Mouse (Mus musculus): ENCODE measurements around the gene Alyref. TPM values are rescaled to one million over a fixed set of nuclear protein-coding genes. Genes with fewer than 3 reads are reported as not detected.

Gene Alyref
- polyA plus RNA-seq, 1 experiment from 2014 or later = 213 TPM

GRCm38 (mm10) chr11:120630881-120631725, 32.9 kb upstream of the Alyref start:
- Histone ChIP-seq H3K9ac (ENCODE audit: low read length) (peak overlapping the region; percentile 94), H3K27ac (replicated peaks) (peak overlapping the region; percentile 97), H3K4me1 (replicated peaks; ENCODE audit: control insufficient read depth, insufficient read depth) (peaks cover 8% of the 10 kb centered on the region), H3K36me3 (ENCODE audit: control insufficient read depth, insufficient read depth, low read length) (no peaks in the 10 kb centered on the region), H3K27me3 (ENCODE audit: control insufficient read depth, insufficient read depth, low read length) (no peaks in the 10 kb centered on the region), H3K4me2 (replicated peaks; ENCODE audit: low read depth) (peak overlapping the region; percentile 82), H3K4me3 (ENCODE audit: low read depth, low read length) (no peak overlapping the region), H3K9me3 (ENCODE audit: control insufficient read depth, low read length) (no peaks in the 10 kb centered on the region)
- no peak for TF ChIP-seq EP300 (optimal IDR thresholded peaks at IDR 0.05)
- TF ChIP-seq CTCF (IDR thresholded peaks at IDR 0.05; ENCODE audit: low read depth) = no peak
- WGBS = 27% methylated on average over 7 of the region's 7 CpGs
- DNase-seq (ENCODE audit: low spot score) (peak; percentile 54), ATAC-seq (ENCODE audit: low FRiP score, low TSS enrichment) (peak; percentile 25)

GRCm38 (mm10) chr11:120630401-120630871, 32.3 kb upstream of the Alyref start:
- Histone ChIP-seq H3K4me3 (ENCODE audit: low read depth, low read length) (peak overlapping the region; percentile 18), H3K36me3 (ENCODE audit: control insufficient read depth, insufficient read depth, low read length) (no peaks in the 10 kb centered on the region), H3K9me3 (ENCODE audit: control insufficient read depth, low read length) (no peaks in the 10 kb centered on the region), H3K27ac (replicated peaks) (peak overlapping the region; percentile 97), H3K4me1 (replicated peaks; ENCODE audit: control insufficient read depth, insufficient read depth) (peaks cover 8% of the 10 kb centered on the region), H3K9ac (ENCODE audit: low read length) (peak overlapping the region; percentile 51), H3K4me2 (replicated peaks; ENCODE audit: low read depth) (peak overlapping the region; percentile 82), H3K27me3 (ENCODE audit: control insufficient read depth, insufficient read depth, low read length) (no peaks in the 10 kb centered on the region)
- 47% methylated on average over 5 of the region's 5 CpGs for WGBS
- TF ChIP-seq EP300 (optimal IDR thresholded peaks at IDR 0.05) (no peak), CTCF (IDR thresholded peaks at IDR 0.05; ENCODE audit: low read depth) (no peak)
- DNase-seq (ENCODE audit: low spot score) = peak; percentile 64
- no peak for ATAC-seq (ENCODE audit: low FRiP score, low TSS enrichment)

- H3K36me3 ChIP-seq (ENCODE audit: control insufficient read depth, insufficient read depth, low read length) = no peaks in the 10 kb centered on the region
- peak; percentile 88 for DNase-seq (ENCODE audit: low spot score)
- no peaks in the 10 kb centered on the region for H3K9me3 ChIP-seq (ENCODE audit: control insufficient read depth, low read length)
- peak overlapping the region; percentile 18 for H3K4me3 ChIP-seq (ENCODE audit: low read depth, low read length)
- H3K27me3 ChIP-seq (ENCODE audit: control insufficient read depth, insufficient read depth, low read length) = no peaks in the 10 kb centered on the region
- no peak for TF ChIP-seq CTCF (IDR thresholded peaks at IDR 0.05; ENCODE audit: low read depth)
- no peak for TF ChIP-seq EP300 (optimal IDR thresholded peaks at IDR 0.05)
- peak overlapping the region; percentile 51 for H3K9ac ChIP-seq (ENCODE audit: low read length)
- peak overlapping the region; percentile 82 for H3K4me2 ChIP-seq (replicated peaks; ENCODE audit: low read depth)
- 26% methylated on average over 7 of the region's 7 CpGs for WGBS
- ATAC-seq (ENCODE audit: low FRiP score, low TSS enrichment) = peak; percentile 20; the same call in 1 of the 2 replicates
- H3K27ac ChIP-seq (replicated peaks) = peak overlapping the region; percentile 97
- H3K4me1 ChIP-seq (replicated peaks; ENCODE audit: control insufficient read depth, insufficient read depth) = peaks cover 11% of the 10 kb centered on the region
Measured at GRCm38 (mm10) chr11:120629911-120630310, 31.7 kb upstream of the Alyref start.

- peak overlapping the region; percentile 18; the same call in 1 of the 2 replicates for H3K4me3 ChIP-seq (ENCODE audit: low read depth, low read length)
- WGBS = 53% methylated on average over 23 of the region's 23 CpGs
- no peaks in the 10 kb centered on the region for H3K36me3 ChIP-seq (ENCODE audit: control insufficient read depth, insufficient read depth, low read length)
- no peaks in the 10 kb centered on the region for H3K27me3 ChIP-seq (ENCODE audit: control insufficient read depth, insufficient read depth, low read length)
- peak overlapping the region; percentile 97 for H3K27ac ChIP-seq (replicated peaks)
- H3K4me2 ChIP-seq (replicated peaks; ENCODE audit: low read depth) = peak overlapping the region; percentile 82
- ATAC-seq (ENCODE audit: low FRiP score, low TSS enrichment) = no peak
- TF ChIP-seq CTCF (IDR thresholded peaks at IDR 0.05; ENCODE audit: low read depth) = no peak
- TF ChIP-seq EP300 (optimal IDR thresholded peaks at IDR 0.05) = no peak
- DNase-seq (ENCODE audit: low spot score) = peak; percentile 80
- H3K9me3 ChIP-seq (ENCODE audit: control insufficient read depth, low read length) = no peaks in the 10 kb centered on the region
- H3K4me1 ChIP-seq (replicated peaks; ENCODE audit: control insufficient read depth, insufficient read depth) = peaks cover 11% of the 10 kb centered on the region
- peak overlapping the region; percentile 51 for H3K9ac ChIP-seq (ENCODE audit: low read length)
Measured at GRCm38 (mm10) chr11:120629341-120629730, 31.2 kb upstream of the Alyref start.

- Histone ChIP-seq H3K4me3 (ENCODE audit: low read depth, low read length) (no peak overlapping the region), H3K9ac (ENCODE audit: low read length) (no peak overlapping the region), H3K27ac (replicated peaks) (no peak overlapping the region), H3K27me3 (ENCODE audit: control insufficient read depth, insufficient read depth, low read length) (no peaks in the 10 kb centered on the region), H3K9me3 (ENCODE audit: control insufficient read depth, low read length) (no peaks in the 10 kb centered on the region), H3K36me3 (ENCODE audit: control insufficient read depth, insufficient read depth, low read length) (no peaks in the 10 kb centered on the region), H3K4me2 (replicated peaks; ENCODE audit: low read depth) (no peak overlapping the region), H3K4me1 (replicated peaks; ENCODE audit: control insufficient read depth, insufficient read depth) (peaks cover 11% of the 10 kb centered on the region)
- TF ChIP-seq EP300 (optimal IDR thresholded peaks at IDR 0.05) (no peak), CTCF (IDR thresholded peaks at IDR 0.05; ENCODE audit: low read depth) (no peak)
- 87% methylated on average over 23 of the region's 23 CpGs for WGBS
- DNase-seq (ENCODE audit: low spot score) (peak; percentile 13), ATAC-seq (ENCODE audit: low FRiP score, low TSS enrichment) (no peak)
Measured at GRCm38 (mm10) chr11:120628601-120629340, 30.6 kb upstream of the Alyref start.
